Mouse (Mus musculus) heart, embryonic 11.5 days (tissue): Measurements from ENCODE around the gene Bag6. TPM values are rescaled to one million over a fixed set of nuclear protein-coding genes. Genes with fewer than 3 reads are reported as not detected.

Experiments
- ATAC-seq: fragments of 200-750 bp; cut with Nextera tagmentation; replicated peaks from 2 replicates; pipeline ENCODE4 v1.8.0; 2017; ENCODE audit warnings: moderate library complexity; ENCODE audit not compliant: insufficient number of reproducible peaks, low FRiP score, low TSS enrichment
- H3K27ac ChIP-seq: fragments of 300-500 bp; sonication (generic); 2 replicates; pipeline ENCODE4 v1.5.1; 2014; ENCODE audit warnings: mild to moderate bottlenecking, low read depth, low read length
- H3K27me3 ChIP-seq: fragments of 300-500 bp; sonication (generic); 2 replicates; pipeline ENCODE4 v1.6.1; 2014; ENCODE audit warnings: mild to moderate bottlenecking, low read length, mixed read lengths; ENCODE audit not compliant: control insufficient read depth, insufficient read depth
- H3K36me3 ChIP-seq: fragments of 300-500 bp; sonication (generic); 2 replicates; pipeline ENCODE4 v1.6.1; 2014; ENCODE audit warnings: mild to moderate bottlenecking, low read length, moderate library complexity, mixed read lengths; ENCODE audit not compliant: control insufficient read depth, insufficient read depth
- H3K4me1 ChIP-seq: fragments of 300-500 bp; sonication (generic); 2 replicates; pipeline ENCODE4 v1.6.1; 2014; ENCODE audit warnings: low read length; ENCODE audit not compliant: control insufficient read depth, insufficient read depth
- H3K4me2 ChIP-seq: fragments of 300-500 bp; sonication (generic); 2 replicates; pipeline ENCODE4 v1.6.1; 2014; ENCODE audit warnings: mild to moderate bottlenecking, moderate library complexity
- H3K4me3 ChIP-seq: fragments of 300-500 bp; sonication (generic); 2 replicates; pipeline ENCODE4 v1.5.1; 2014; ENCODE audit warnings: low read depth, low read length
- H3K9ac ChIP-seq: fragments of 300-500 bp; sonication (generic); 2 replicates; pipeline ENCODE4 v1.6.1; 2014; ENCODE audit warnings: mild to moderate bottlenecking, low read depth, low read length, moderate library complexity
- H3K9me3 ChIP-seq: fragments of 300-500 bp; sonication (generic); replicated peaks from 2 replicates; pipeline ENCODE4 v1.6.1; 2016; ENCODE audit warnings: low read length; ENCODE audit not compliant: control insufficient read depth
- WGBS: fragments of 180-500 bp; shearing (Covaris S2); extraction: QIAGEN DNeasy Blood & Tissue Kit; methylation state at CpG from one replicate; pipeline ENCODE4 v1.1.7; 2014; ENCODE audit not compliant: insufficient replicate concordance; 5-methylcytosine and 5-hydroxymethylcytosine counted together
- polyA plus RNA-seq: library from polyadenylated mRNA; unstranded; fragments of >200 nt; fragmentation: Nextera tagmentation; extraction: Ambion mirVana; gene quantifications from 2 replicates; pipeline ENCODE4 v1.2.1, GENCODE M21; 2014

Gene Bag6
- polyA plus RNA-seq, 1 experiment from 2014 or later = 77.4 TPM

DNA sequence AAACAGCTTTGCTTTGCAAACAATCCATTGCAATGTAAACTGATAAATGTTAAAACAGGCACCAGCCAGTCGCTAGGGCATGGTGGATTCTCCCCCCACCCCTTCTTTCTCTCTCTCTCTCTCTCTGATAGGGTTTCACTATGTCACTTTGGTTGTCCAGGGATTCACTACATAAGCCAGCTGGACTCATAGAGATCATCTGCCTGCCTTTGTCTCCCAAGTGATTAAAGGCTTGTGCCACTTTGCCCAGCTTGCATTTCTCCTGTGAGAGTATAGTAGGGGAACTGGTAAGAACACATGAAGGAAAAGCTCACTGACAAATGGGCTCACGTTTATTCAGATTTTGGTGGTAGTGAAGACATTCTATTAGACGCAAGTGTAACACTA lies 2.8 kb upstream of the Bag6 start:
- no peak overlapping the region for H3K27ac ChIP-seq
- WGBS = 71% methylated on average over 3 of the region's 3 CpGs
- no peak for ATAC-seq

DNA sequence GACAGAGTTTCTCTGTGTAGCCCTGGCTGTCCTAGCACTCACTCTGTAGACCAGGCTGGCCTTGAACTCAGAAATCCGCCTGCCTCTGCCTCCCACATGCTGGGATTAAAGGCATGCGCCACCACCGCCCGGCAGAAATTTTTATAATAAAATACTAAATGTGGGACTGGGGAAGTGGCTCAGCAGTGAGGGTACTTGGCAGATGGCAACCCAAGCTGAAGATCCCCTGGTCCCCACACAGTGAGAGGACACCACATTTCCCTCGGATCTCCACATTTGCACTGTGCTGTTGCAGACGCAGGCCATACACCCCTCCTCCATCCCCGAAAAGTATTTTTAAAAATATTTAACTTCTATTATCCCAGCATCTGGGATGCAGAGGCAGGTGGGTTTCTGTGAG lies 1.5 kb upstream of the Bag6 start:
- no peak overlapping the region for H3K27ac ChIP-seq
- 93% methylated on average over 7 of the region's 7 CpGs for WGBS
- no peak for ATAC-seq

More for the DNA sequence above, 2.8 kb upstream of the Bag6 start:
- H3K4me2 ChIP-seq = no peak overlapping the region
- H3K27me3 ChIP-seq = no peaks in the 10 kb centered on the region
- peaks cover 13% of the 10 kb centered on the region for H3K4me1 ChIP-seq
- no peak overlapping the region for H3K4me3 ChIP-seq
- H3K36me3 ChIP-seq = peaks cover 2% of the 10 kb centered on the region
- H3K9me3 ChIP-seq = no peaks in the 10 kb centered on the region
- H3K9ac ChIP-seq = no peak overlapping the region

DNA sequence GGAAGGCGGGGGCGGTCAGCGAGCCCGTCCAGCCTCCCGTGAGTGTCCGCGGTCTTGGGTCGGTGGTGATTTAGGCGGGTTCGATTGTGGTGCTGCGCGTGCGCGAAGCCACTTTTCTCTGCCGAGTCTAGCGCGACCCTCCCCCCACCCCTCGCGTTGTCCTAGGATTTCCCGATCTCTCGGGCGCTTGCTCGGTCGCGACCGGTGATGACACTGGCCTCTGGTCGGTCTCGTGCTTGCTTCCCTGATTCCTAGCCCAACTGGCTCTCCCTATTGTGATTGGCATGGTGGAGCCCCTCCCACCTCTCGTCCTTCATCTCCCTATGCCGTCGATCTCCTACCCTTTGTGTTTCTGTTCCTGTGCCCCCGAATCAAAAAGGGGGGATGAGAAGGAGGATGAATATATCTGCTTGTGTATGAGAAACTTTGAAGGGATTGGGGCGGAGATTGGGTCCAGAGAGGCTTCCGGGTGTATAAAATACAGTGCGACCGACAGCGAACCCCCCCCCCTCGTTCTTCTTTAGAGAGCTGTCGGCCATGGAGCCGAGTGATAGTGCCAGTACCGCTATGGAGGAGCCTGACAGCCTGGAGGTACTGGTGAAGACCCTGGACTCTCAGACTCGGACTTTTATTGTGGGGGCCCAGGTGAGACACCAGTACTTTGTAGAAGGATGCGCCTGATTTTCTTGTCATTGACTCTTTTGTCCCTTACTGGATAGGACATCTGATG lies 778 bp downstream of the Bag6 start:
- peak; percentile 63 for ATAC-seq
- peaks cover 9% of the 10 kb centered on the region; the same call in 1 of the 2 replicates for H3K4me1 ChIP-seq
- WGBS = under 1% methylated on average over 42 of the region's 43 CpGs
- H3K4me3 ChIP-seq = peak overlapping the region; percentile 76
- peaks cover 24% of the 10 kb centered on the region for H3K36me3 ChIP-seq
- H3K27ac ChIP-seq = peak overlapping the region; percentile 96
- H3K9ac ChIP-seq = peak overlapping the region; percentile 91
- H3K4me2 ChIP-seq = peak overlapping the region; percentile 94
- no peaks in the 10 kb centered on the region for H3K9me3 ChIP-seq
- no peaks in the 10 kb centered on the region for H3K27me3 ChIP-seq

More for the DNA sequence above, 1.5 kb upstream of the Bag6 start:
- Histone ChIP-seq H3K4me3 (peak overlapping the region; percentile 0; the same call in 1 of the 2 replicates), H3K4me1 (peaks cover 9% of the 10 kb centered on the region; the same call in 1 of the 2 replicates), H3K9ac (no peak overlapping the region), H3K27me3 (no peaks in the 10 kb centered on the region), H3K36me3 (peaks cover 3% of the 10 kb centered on the region), H3K4me2 (no peak overlapping the region), H3K9me3 (no peaks in the 10 kb centered on the region)

DNA sequence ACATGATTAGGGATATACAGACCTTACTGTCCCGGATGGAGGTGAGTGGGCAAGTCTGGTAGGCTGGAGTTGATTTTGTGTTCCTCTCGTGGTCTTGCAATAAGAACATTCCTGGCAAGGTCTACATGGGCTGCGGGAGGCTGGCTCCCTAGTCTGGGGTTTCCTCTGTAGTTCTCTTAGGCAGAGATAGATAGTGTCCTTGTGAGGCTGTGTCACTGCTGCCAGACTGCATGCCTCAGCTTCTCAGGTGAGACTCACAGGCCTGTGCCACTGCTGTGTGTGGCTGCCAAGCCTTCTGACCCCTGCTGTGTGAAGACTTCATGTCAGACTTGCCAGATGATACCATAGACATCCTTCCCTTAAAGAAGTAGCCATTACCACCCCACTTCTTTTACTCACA lies 4.3 kb downstream of the Bag6 start:
- Histone ChIP-seq H3K4me2 (no peak overlapping the region), H3K36me3 (peaks cover 58% of the 10 kb centered on the region), H3K9ac (no peak overlapping the region), H3K9me3 (no peaks in the 10 kb centered on the region), H3K27ac (no peak overlapping the region; the same call in 1 of the 2 replicates), H3K27me3 (no peaks in the 10 kb centered on the region), H3K4me1 (peaks cover 9% of the 10 kb centered on the region; the same call in 1 of the 2 replicates), H3K4me3 (peak overlapping the region; percentile 0; the same call in 1 of the 2 replicates)
- 95% methylated on average over 3 of the region's 3 CpGs for WGBS
- no peak for ATAC-seq

DNA sequence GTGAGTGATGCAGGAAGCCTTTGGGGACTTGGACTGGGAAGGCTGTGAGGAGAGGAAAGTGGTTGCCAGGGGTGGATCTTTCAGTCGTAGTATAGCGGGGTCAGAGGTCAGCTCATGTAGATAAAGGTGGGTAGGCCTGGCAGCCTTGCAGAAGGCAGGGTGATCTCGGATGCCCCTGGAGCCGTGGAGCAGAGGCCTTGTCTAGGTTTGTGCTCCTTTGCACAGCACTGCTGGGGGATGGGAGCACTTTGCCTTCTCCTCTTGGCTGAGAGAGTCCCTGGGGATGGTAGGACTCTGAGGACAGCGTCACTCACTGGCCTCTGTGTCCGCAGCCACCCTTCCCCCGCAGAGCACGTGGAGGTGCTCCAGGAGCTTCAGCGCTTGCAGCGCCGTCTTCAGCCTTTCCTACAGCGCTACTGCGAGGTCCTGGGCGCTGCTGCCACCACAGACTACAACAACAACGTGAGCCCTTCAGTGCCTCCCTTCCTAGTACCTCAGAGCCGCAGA lies 5.6 kb downstream of the Bag6 start:
- Histone ChIP-seq H3K27me3 (no peaks in the 10 kb centered on the region), H3K4me1 (peaks cover 9% of the 10 kb centered on the region; the same call in 1 of the 2 replicates), H3K27ac (no peak overlapping the region), H3K36me3 (peaks cover 70% of the 10 kb centered on the region), H3K4me2 (no peak overlapping the region), H3K4me3 (no peak overlapping the region), H3K9ac (no peak overlapping the region), H3K9me3 (no peaks in the 10 kb centered on the region)
- ATAC-seq = no peak
- 78% methylated on average over 16 of the region's 16 CpGs for WGBS

DNA sequence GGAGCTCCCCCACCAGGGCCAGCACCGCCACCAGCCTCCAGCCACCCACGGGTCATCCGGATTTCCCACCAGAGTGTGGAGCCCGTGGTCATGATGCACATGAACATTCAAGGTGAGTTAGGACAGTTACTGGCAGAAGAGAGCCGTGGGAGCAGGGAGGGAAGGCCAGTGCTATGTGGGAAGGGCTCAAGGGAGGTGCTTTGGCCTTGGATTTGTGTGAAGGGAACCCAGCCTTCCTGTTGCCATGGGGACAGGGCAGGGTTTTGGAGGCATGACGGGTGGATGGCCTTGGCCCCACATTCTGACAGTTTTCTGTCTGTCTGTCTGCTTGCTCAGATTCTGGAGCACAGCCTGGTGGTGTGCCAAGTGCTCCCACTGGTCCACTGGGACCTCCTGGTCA lies 7.0 kb downstream of the Bag6 start:
- H3K27ac ChIP-seq = no peak overlapping the region
- 0 out of 2 replicates have a peak, but pooled peaks cover 2% of the 10 kb centered on the region for H3K4me1 ChIP-seq
- WGBS = 92% methylated on average over 6 of the region's 6 CpGs
- peaks cover 78% of the 10 kb centered on the region for H3K36me3 ChIP-seq
- H3K4me3 ChIP-seq = no peak overlapping the region
- H3K9me3 ChIP-seq = no peaks in the 10 kb centered on the region
- H3K9ac ChIP-seq = no peak overlapping the region
- no peak overlapping the region for H3K4me2 ChIP-seq
- no peaks in the 10 kb centered on the region for H3K27me3 ChIP-seq
- no peak for ATAC-seq

DNA sequence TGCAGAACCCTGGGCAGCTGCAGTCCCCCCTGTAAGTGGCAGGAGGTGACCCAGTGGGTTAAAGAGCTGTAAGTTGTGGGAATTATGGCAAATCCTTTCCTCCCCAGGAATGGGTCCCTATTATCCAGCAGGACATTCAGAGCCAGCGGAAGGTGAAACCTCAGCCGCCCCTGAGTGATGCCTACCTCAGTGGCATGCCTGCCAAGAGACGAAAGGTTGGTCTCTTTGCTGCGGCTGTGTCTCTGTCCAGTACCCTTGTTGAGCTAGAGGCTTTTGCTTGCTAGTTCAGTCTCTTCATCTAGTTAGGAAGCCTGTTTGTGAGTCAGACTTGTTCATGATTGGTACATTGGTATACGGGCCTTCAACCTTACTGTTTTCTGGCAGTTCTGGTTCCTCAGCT lies 11.2 kb downstream of the Bag6 start:
- H3K27me3 ChIP-seq = no peaks in the 10 kb centered on the region
- H3K9me3 ChIP-seq = no peaks in the 10 kb centered on the region
- H3K27ac ChIP-seq = no peak overlapping the region
- no peaks in the 10 kb centered on the region for H3K4me1 ChIP-seq
- H3K9ac ChIP-seq = no peak overlapping the region
- no peak for ATAC-seq
- no peak overlapping the region for H3K4me2 ChIP-seq
- H3K36me3 ChIP-seq = peaks cover 83% of the 10 kb centered on the region
- H3K4me3 ChIP-seq = no peak overlapping the region
- WGBS = 88% methylated on average over 5 of the region's 5 CpGs

DNA sequence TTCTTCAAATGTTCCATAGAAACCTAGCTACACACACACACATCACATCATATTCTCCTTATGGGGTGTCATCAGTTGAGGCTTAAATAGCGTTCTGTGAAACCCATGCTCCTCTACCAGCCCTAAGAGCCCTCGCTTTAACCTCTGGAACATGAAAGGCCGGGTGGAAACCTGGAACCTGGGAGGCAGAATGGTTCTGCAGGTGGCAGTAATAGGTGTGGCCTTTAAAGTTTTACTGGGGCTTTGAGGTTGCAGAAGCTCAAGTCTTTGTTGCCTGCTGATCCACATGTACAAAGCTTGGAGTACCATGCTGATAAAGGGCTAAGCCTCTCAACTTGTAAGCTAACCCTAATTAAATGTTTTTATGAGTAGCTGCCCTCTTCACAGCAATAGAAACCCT lies 12.4 kb downstream of the Bag6 start:
- Histone ChIP-seq H3K4me2 (no peak overlapping the region), H3K27me3 (no peaks in the 10 kb centered on the region), H3K4me1 (no peaks in the 10 kb centered on the region), H3K4me3 (no peak overlapping the region), H3K27ac (no peak overlapping the region), H3K9me3 (no peaks in the 10 kb centered on the region), H3K9ac (no peak overlapping the region), H3K36me3 (peaks cover 80% of the 10 kb centered on the region)
- 62% methylated on average over 3 of the region's 3 CpGs for WGBS
- no peak for ATAC-seq
